Mouse (Mus musculus): ENCODE measurements around the gene Rab31.

GRCm38 (mm10) chr17:65679806-65680446 lies 92.6 kb downstream of the Rab31 start:
- TF ChIP-seq CTCF (IDR thresholded peaks at IDR 0.05; ENCODE audit: borderline replicate concordance, control insufficient read depth, extremely low read depth, insufficient read depth, low read length, poor library complexity): no peak
- TF ChIP-seq POLR2A (IDR thresholded peaks at IDR 0.05; ENCODE audit: control insufficient read depth, extremely low read depth, insufficient read depth, low read length, poor library complexity): no peak

Measured in thymus, adult 2 months (tissue).